In genomic region chr4:140876161-140876560, GRCm38 (mm10) we compare ENCODE assay signal across 24 mouse cellular contexts. TPM values are rescaled to one million over a fixed set of nuclear protein-coding genes. Genes with fewer than 3 reads are reported as not detected.
DNase-seq lines count a peak whose midpoint lies in the region; ATAC-seq and TF ChIP-seq lines count a peak whose summit lies in the region.
"Had no signal": no experiment of that assay in that cellular context is flagged by ENCODE, and none has a peak within 500 bp of the region (broad histone marks: within the 10 kb centered on the region; RNA-seq: fewer than 3 reads in every experiment).

No protein-coding gene starts in this region.

- no peak for ATAC-seq in heart, embryonic 11.5 days (replicated peaks; ENCODE audit: insufficient number of reproducible peaks, low FRiP score, low TSS enrichment)
- ATAC-seq in liver, postnatal 0 days, result no peak
- no peak for ATAC-seq in liver, embryonic 11.5 days (replicated peaks; ENCODE audit: low FRiP score)
- ATAC-seq in stomach, postnatal 0 days (ENCODE audit: low FRiP score, low TSS enrichment), result no peak
- ATAC-seq: forebrain, embryonic 14.5 days had no signal

- TF ChIP-seq EP300 in liver, postnatal 0 days (IDR thresholded peaks at IDR 0.05; ENCODE audit: low read depth), result no peak
- TF ChIP-seq EP300 in stomach, postnatal 0 days (optimal IDR thresholded peaks at IDR 0.05), result no peak

- no peaks in the 10 kb centered on the region for H3K36me3 ChIP-seq in heart, embryonic 11.5 days (ENCODE audit: control insufficient read depth, insufficient read depth, low read length)
- no peaks in the 10 kb centered on the region for H3K36me3 ChIP-seq in liver, postnatal 0 days (replicated peaks; ENCODE audit: insufficient read depth, low read length)
- H3K36me3 ChIP-seq in liver, embryonic 11.5 days (ENCODE audit: control insufficient read depth, insufficient read depth, low read length), result no peaks in the 10 kb centered on the region
- H3K36me3 ChIP-seq in stomach, postnatal 0 days (ENCODE audit: control insufficient read depth, insufficient read depth, low read length), result no peaks in the 10 kb centered on the region
- H3K36me3 ChIP-seq: forebrain, embryonic 10.5 days; G1E; heart, embryonic 12.5 days; heart, embryonic 15.5 days; hindbrain, embryonic 12.5 days; hindbrain, embryonic 15.5 days had no signal

- no peak overlapping the region for H3K4me2 ChIP-seq in heart, embryonic 11.5 days
- H3K4me2 ChIP-seq in liver, postnatal 0 days (ENCODE audit: low read depth, low read length), result no peak overlapping the region
- no peak overlapping the region for H3K4me2 ChIP-seq in liver, embryonic 11.5 days
- no peak overlapping the region for H3K4me2 ChIP-seq in stomach, postnatal 0 days (replicated peaks; ENCODE audit: low read depth)
- H3K4me2 ChIP-seq: heart, embryonic 12.5 days; heart, embryonic 15.5 days; hindbrain, embryonic 12.5 days; hindbrain, embryonic 15.5 days had no signal

- H3K9me3 ChIP-seq in heart, embryonic 11.5 days (replicated peaks; ENCODE audit: control insufficient read depth, low read length), result 0 out of 2 replicates have a peak, but pooled peaks cover 2% of the 10 kb centered on the region
- H3K9me3 ChIP-seq in liver, postnatal 0 days (ENCODE audit: low read length), result no peaks in the 10 kb centered on the region
- H3K9me3 ChIP-seq in liver, embryonic 11.5 days (ENCODE audit: control insufficient read depth, low read length), result no peaks in the 10 kb centered on the region
- H3K9me3 ChIP-seq in stomach, postnatal 0 days (ENCODE audit: control insufficient read depth, low read length), result no peaks in the 10 kb centered on the region
- H3K9me3 ChIP-seq: G1E; heart, embryonic 15.5 days; hindbrain, embryonic 15.5 days had no signal

- no peaks in the 10 kb centered on the region; the same call in 1 of the 2 replicates for H3K27me3 ChIP-seq in heart, embryonic 11.5 days (ENCODE audit: control insufficient read depth, insufficient read depth, low read length)
- H3K27me3 ChIP-seq in liver, postnatal 0 days (ENCODE audit: insufficient read depth, low read length), result 0 out of 2 replicates have a peak, but pooled peaks cover under 1% of the 10 kb centered on the region
- H3K27me3 ChIP-seq in liver, embryonic 11.5 days (replicated peaks; ENCODE audit: control insufficient read depth, insufficient read depth, low read length), result no peaks in the 10 kb centered on the region; the same call in 1 of the 2 replicates
- H3K27me3 ChIP-seq in stomach, postnatal 0 days (ENCODE audit: control insufficient read depth, insufficient read depth, low read length), result no peaks in the 10 kb centered on the region
- H3K27me3 ChIP-seq: heart, embryonic 12.5 days; heart, embryonic 15.5 days; hindbrain, embryonic 12.5 days; hindbrain, embryonic 15.5 days; Patski had no signal

- H3K4me3 ChIP-seq in heart, embryonic 11.5 days (ENCODE audit: low read depth, low read length), result no peak overlapping the region
- no peak overlapping the region for H3K4me3 ChIP-seq in liver, postnatal 0 days (ENCODE audit: low read depth, low read length)
- no peak overlapping the region for H3K4me3 ChIP-seq in liver, embryonic 11.5 days (ENCODE audit: low read depth, low read length)
- H3K4me3 ChIP-seq in stomach, postnatal 0 days (ENCODE audit: low read depth, low read length), result no peak overlapping the region
- H3K4me3 ChIP-seq: forebrain, embryonic 10.5 days; heart, embryonic 12.5 days; heart, embryonic 15.5 days; hindbrain, embryonic 12.5 days; hindbrain, embryonic 15.5 days had no signal

- H3K4me1 ChIP-seq in heart, embryonic 11.5 days (ENCODE audit: control insufficient read depth, insufficient read depth, low read length), result no peaks in the 10 kb centered on the region
- H3K4me1 ChIP-seq in liver, postnatal 0 days (ENCODE audit: insufficient read depth), result peaks cover 11% of the 10 kb centered on the region; the same call in 1 of the 2 replicates
- H3K4me1 ChIP-seq in liver, embryonic 11.5 days (replicated peaks; ENCODE audit: control insufficient read depth, insufficient read depth, low read length), result no peaks in the 10 kb centered on the region; the same call in 1 of the 2 replicates
- H3K4me1 ChIP-seq in stomach, postnatal 0 days (replicated peaks; ENCODE audit: control insufficient read depth, insufficient read depth), result no peaks in the 10 kb centered on the region
- H3K4me1 ChIP-seq: heart, embryonic 12.5 days; heart, embryonic 15.5 days; hindbrain, embryonic 15.5 days had no signal

- DNase-seq in gastrocnemius, postnatal 10 days, result peak; percentile 4
- DNase-seq in gastrocnemius, postnatal 25 days, result no peak
- DNase-seq in heart, postnatal 10 days, result peak; percentile 25 to 34
- peak; percentile 10 for DNase-seq in liver, postnatal 0 days
- DNase-seq in liver, embryonic 11.5 days (ENCODE audit: low spot score), result no peak
- peak; percentile 10 for DNase-seq in stomach, postnatal 0 days (ENCODE audit: low spot score)
- DNase-seq: adrenal gland, postnatal 10 days; cerebellum, adult 18-20 months; cerebellum, adult 9-10 months; cerebellum, postnatal 14 days; heart, adult 18-20 months had no signal

- no peak overlapping the region for H3K9ac ChIP-seq in heart, embryonic 11.5 days (ENCODE audit: low read depth, low read length)
- no peak overlapping the region for H3K9ac ChIP-seq in liver, postnatal 0 days (replicated peaks)
- H3K9ac ChIP-seq in liver, embryonic 11.5 days (ENCODE audit: low read depth, low read length), result no peak overlapping the region
- no peak overlapping the region for H3K9ac ChIP-seq in stomach, postnatal 0 days (ENCODE audit: low read length)
- H3K9ac ChIP-seq: heart, embryonic 12.5 days; heart, embryonic 15.5 days; hindbrain, embryonic 12.5 days; hindbrain, embryonic 15.5 days had no signal

- intact Hi-C loops in heart, postnatal 10 days (cut with DNase I), result no loop called here

- WGBS in heart, embryonic 11.5 days (ENCODE audit: insufficient replicate concordance), result 87% methylated on average over 8 of the region's 8 CpGs
- 75% methylated on average over 8 of the region's 8 CpGs for WGBS in liver, postnatal 0 days (ENCODE audit: insufficient replicate concordance)
- WGBS in liver, embryonic 11.5 days, result 80% methylated on average over 8 of the region's 8 CpGs
- 78% methylated on average over 8 of the region's 8 CpGs for WGBS in stomach, postnatal 0 days

- no peak for TF ChIP-seq CTCF in liver, postnatal 0 days (IDR thresholded peaks at IDR 0.05; ENCODE audit: low read depth)
- no peak for TF ChIP-seq CTCF in stomach, postnatal 0 days (IDR thresholded peaks at IDR 0.05; ENCODE audit: low read depth)

- H3K27ac ChIP-seq in heart, embryonic 11.5 days (ENCODE audit: low read depth, low read length), result no peak overlapping the region
- H3K27ac ChIP-seq in liver, postnatal 0 days (ENCODE audit: low read depth), result no peak overlapping the region
- H3K27ac ChIP-seq in liver, embryonic 11.5 days (ENCODE audit: low read depth, low read length), result no peak overlapping the region
- no peak overlapping the region for H3K27ac ChIP-seq in stomach, postnatal 0 days (replicated peaks)
- H3K27ac ChIP-seq: forebrain, embryonic 10.5 days; heart, embryonic 15.5 days; hindbrain, embryonic 12.5 days; hindbrain, embryonic 15.5 days had no signal

RNA-seq across cellular contexts. Expression of gene Padi2, which starts 30.0 kb away (rescaled TPM):
- total RNA-seq in gastrocnemius, postnatal 10 days (2021), result 100 to 1,000 TPM in 1 of 2 experiments, 10 to 100 TPM in 1; 96.8 to 105 TPM
- total RNA-seq in gastrocnemius, postnatal 25 days (2021), result 100 to 1,000 TPM; 148 to 165 TPM
- 1 to 10 TPM in 1 of 2 experiments, under 1 TPM in 1; 0.65 to 1.1 TPM for total RNA-seq in heart, postnatal 10 days (2021)
- 3.8 and 5.9 TPM in 2 replicates for polyA plus RNA-seq in heart, embryonic 11.5 days (2014; fragmentation: Nextera tagmentation; extraction: Ambion mirVana)
- 1.9 and 2.1 TPM in 2 replicates for polyA plus RNA-seq in liver, postnatal 0 days (2015; fragmentation: Nextera tagmentation; extraction: Ambion mirVana)
- polyA plus RNA-seq in liver, embryonic 11.5 days (2014; fragmentation: Nextera tagmentation; extraction: Ambion mirVana), result 2.4 and 2.8 TPM in 2 replicates
- polyA plus RNA-seq in stomach, postnatal 0 days (2015; fragmentation: Nextera tagmentation; extraction: Ambion mirVana), result 0.64 and 0.69 TPM in 2 replicates

RNA-seq across cellular contexts. Expression of gene Padi1, which starts 30.6 kb away (rescaled TPM):
- total RNA-seq in gastrocnemius, postnatal 10 days (2021), result under 1 TPM in 1 of 2 experiments, not detected in 1; 0.09 TPM
- under 1 TPM; 0.08 to 0.11 TPM for total RNA-seq in gastrocnemius, postnatal 25 days (2021)
- total RNA-seq in heart, postnatal 10 days (2021), result not detected
- polyA plus RNA-seq in heart, embryonic 11.5 days (2014; fragmentation: Nextera tagmentation; extraction: Ambion mirVana), result 0.19 and 0.24 TPM in 2 replicates
- 0.02 TPM in 1 of 2 replicates, not detected in the other for polyA plus RNA-seq in liver, postnatal 0 days (2015; fragmentation: Nextera tagmentation; extraction: Ambion mirVana)
- polyA plus RNA-seq in liver, embryonic 11.5 days (2014; fragmentation: Nextera tagmentation; extraction: Ambion mirVana), result 0.06 and 0.11 TPM in 2 replicates
- 1.3 and 2.1 TPM in 2 replicates for polyA plus RNA-seq in stomach, postnatal 0 days (2015; fragmentation: Nextera tagmentation; extraction: Ambion mirVana)
- total RNA-seq: adrenal gland, adult 18-20 months; adrenal gland, postnatal 10 days; adrenal gland, postnatal 36 days; gastrocnemius, postnatal 4 days; heart, postnatal 14 days had no signal
- polyA plus RNA-seq: forebrain, embryonic 14.5 days had no signal

Comparison
In these comparisons a context has a peak if more than half of its experiments do, and no peak if none do; other contexts are left out.
1. DNase-seq: peak in gastrocnemius, postnatal 10 days (single experiment), heart, postnatal 10 days (2 of 2), liver, postnatal 0 days (single experiment) and stomach, postnatal 0 days (single experiment); none in gastrocnemius, postnatal 25 days (single experiment) and liver, embryonic 11.5 days (single experiment).